Mouse (Mus musculus) liver, embryonic 15.5 days (tissue): ENCODE data around the gene Olfr71. TPM values are rescaled to one million over a fixed set of nuclear protein-coding genes. Genes with fewer than 3 reads are reported as not detected.

Source experiments
- ATAC-seq: fragments of 200-750 bp; cut with Nextera tagmentation; 2 replicates; pipeline ENCODE4 v1.8.0; 2017; ENCODE audit warnings: moderate number of reproducible peaks, mild to moderate bottlenecking, moderate library complexity; ENCODE audit not compliant: insufficient read depth
- H3K27ac ChIP-seq: fragments of 300-500 bp; sonication (generic); replicated peaks from 2 replicates; pipeline ENCODE4 v1.5.1; 2015; ENCODE audit warnings: mild to moderate bottlenecking, inconsistent platforms
- H3K27me3 ChIP-seq: fragments of 300-500 bp; sonication (generic); 2 replicates; pipeline ENCODE4 v1.6.1; 2015; ENCODE audit warnings: mild to moderate bottlenecking, inconsistent platforms
- H3K36me3 ChIP-seq: fragments of 300-500 bp; sonication (generic); replicated peaks from 2 replicates; pipeline ENCODE4 v1.6.1; 2015; ENCODE audit warnings: moderate library complexity, mild to moderate bottlenecking, inconsistent platforms
- H3K4me1 ChIP-seq: fragments of 300-500 bp; sonication (generic); replicated peaks from 2 replicates; pipeline ENCODE4 v1.6.1; 2015; ENCODE audit warnings: inconsistent platforms
- H3K4me2 ChIP-seq: fragments of 300-500 bp; sonication (generic); 2 replicates; pipeline ENCODE4 v1.6.1; 2015; ENCODE audit warnings: moderate library complexity, mild to moderate bottlenecking, inconsistent platforms
- H3K4me3 ChIP-seq: fragments of 300-500 bp; sonication (generic); replicated peaks from 2 replicates; pipeline ENCODE4 v1.5.1; 2015; ENCODE audit warnings: mild to moderate bottlenecking, inconsistent platforms
- H3K9ac ChIP-seq: fragments of 300-500 bp; sonication (generic); 2 replicates; pipeline ENCODE4 v1.6.1; 2015; ENCODE audit warnings: moderate library complexity, mild to moderate bottlenecking, inconsistent platforms
- H3K9me3 ChIP-seq: fragments of 300-500 bp; sonication (generic); replicated peaks from 2 replicates; pipeline ENCODE4 v1.6.1; 2016; ENCODE audit warnings: inconsistent platforms
- whole genome bisulfite sequencing: fragments of 180-500 bp; shearing (Covaris S2); methylation state at CpG from one replicate; pipeline ENCODE4 v1.1.7; 2015; ENCODE audit warnings: mixed read lengths; ENCODE audit not compliant: insufficient replicate concordance; 5-methylcytosine and 5-hydroxymethylcytosine counted together
- polyA plus RNA-seq: library from polyadenylated mRNA; unstranded; fragments of >200 nt; fragmentation: Nextera tagmentation; extraction: Ambion mirVana; gene quantifications from 2 replicates; pipeline ENCODE4 v1.2.1, GENCODE M21; 2015

Gene Olfr71
- polyA plus RNA-seq, result not detected in 2 replicates

- 38% methylated on average over 6 of the region's 6 CpGs for WGBS
- no peak within 1 kb of the TSS for H3K27ac ChIP-seq
- no peaks in the 10 kb centered on the region for H3K4me1 ChIP-seq
- no peak within 1 kb of the TSS for H3K4me2 ChIP-seq
- H3K9me3 ChIP-seq, result no peaks in the 10 kb centered on the region
- H3K27me3 ChIP-seq, result peaks cover 15% of the 10 kb centered on the region
- no peak within 1 kb of the TSS for H3K4me3 ChIP-seq
- no peak within 1 kb of the TSS for H3K9ac ChIP-seq
- H3K36me3 ChIP-seq, result no peaks in the 10 kb centered on the region
- ATAC-seq, result no peak
Observed at GRCm38 (mm10) chr4:43709869-43710268, at the start of gene Olfr71. Olfr71 (minus strand) TSS chr4:43710255.

DNA sequence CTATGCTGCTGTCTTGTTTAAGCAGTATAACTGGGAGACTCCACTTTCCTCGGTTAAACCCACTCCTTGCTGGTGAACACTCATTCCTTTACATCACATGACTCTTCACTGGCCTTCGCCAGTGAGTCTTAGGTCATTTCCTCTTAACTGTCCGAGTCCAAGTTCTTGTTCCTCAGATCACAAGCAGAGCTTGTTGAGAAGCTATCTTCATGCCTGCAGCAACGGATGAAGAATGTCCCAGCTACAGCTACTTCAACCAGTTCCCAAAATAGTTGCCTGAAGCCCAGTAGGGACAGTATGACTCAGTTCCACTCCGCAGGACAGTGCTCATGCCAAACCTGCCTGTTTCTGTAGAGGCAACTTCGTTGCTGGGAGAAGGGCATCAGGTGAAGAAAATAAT, 47.2 kb upstream of the Olfr71 start:
- Histone ChIP-seq H3K27me3 (no peaks in the 10 kb centered on the region), H3K27ac (no peak overlapping the region), H3K36me3 (no peaks in the 10 kb centered on the region), H3K4me2 (no peak overlapping the region), H3K9me3 (no peaks in the 10 kb centered on the region), H3K4me1 (no peaks in the 10 kb centered on the region), H3K9ac (no peak overlapping the region), H3K4me3 (no peak overlapping the region)
- ATAC-seq, result no peak
- WGBS, result 24% methylated on average over 6 of the region's 6 CpGs

DNA sequence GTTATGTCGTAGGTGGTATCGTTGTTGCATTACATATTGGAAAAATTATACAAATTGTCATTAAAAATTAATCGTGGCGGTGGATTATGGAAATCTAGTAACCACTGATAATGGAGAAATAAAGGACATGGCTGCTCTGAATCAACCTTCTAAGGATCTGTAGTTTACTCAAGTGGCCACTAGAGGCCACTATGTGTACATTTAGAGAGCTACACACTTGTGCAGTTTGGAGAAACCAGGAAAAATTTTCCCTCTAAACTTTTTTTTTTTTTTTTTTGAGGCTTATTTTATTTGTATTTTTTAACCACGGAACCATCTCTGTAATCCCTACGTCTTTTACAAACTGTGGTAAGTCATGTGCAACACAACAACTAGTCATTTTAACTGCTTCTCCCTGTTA, 35.1 kb upstream of the Olfr71 start:
- 10% methylated on average over 6 of the region's 6 CpGs for WGBS
- Histone ChIP-seq H3K36me3 (no peaks in the 10 kb centered on the region), H3K9me3 (no peaks in the 10 kb centered on the region), H3K4me2 (no peak overlapping the region), H3K27ac (no peak overlapping the region), H3K4me3 (no peak overlapping the region), H3K9ac (no peak overlapping the region), H3K4me1 (no peaks in the 10 kb centered on the region), H3K27me3 (no peaks in the 10 kb centered on the region)
- no peak for ATAC-seq

- 28% methylated on average over 1 of the region's 1 CpGs for WGBS
- Histone ChIP-seq H3K9ac (no peak overlapping the region), H3K4me1 (no peaks in the 10 kb centered on the region), H3K4me3 (no peak overlapping the region), H3K9me3 (no peaks in the 10 kb centered on the region), H3K4me2 (no peak overlapping the region), H3K36me3 (no peaks in the 10 kb centered on the region), H3K27ac (no peak overlapping the region), H3K27me3 (no peaks in the 10 kb centered on the region)
- no peak for ATAC-seq
Observed at GRCm38 (mm10) chr4:43743099-43743498, 33.0 kb upstream of the Olfr71 start.

- no peaks in the 10 kb centered on the region for H3K36me3 ChIP-seq
- WGBS, result 34% methylated on average over 4 of the region's 4 CpGs
- no peaks in the 10 kb centered on the region for H3K27me3 ChIP-seq
- H3K27ac ChIP-seq, result no peak overlapping the region
- H3K9ac ChIP-seq, result no peak overlapping the region
- no peaks in the 10 kb centered on the region for H3K4me1 ChIP-seq
- ATAC-seq, result no peak
- no peak overlapping the region for H3K4me2 ChIP-seq
- H3K9me3 ChIP-seq, result no peaks in the 10 kb centered on the region
- H3K4me3 ChIP-seq, result no peak overlapping the region
Observed at GRCm38 (mm10) chr4:43742637-43743036, 32.6 kb upstream of the Olfr71 start.

DNA sequence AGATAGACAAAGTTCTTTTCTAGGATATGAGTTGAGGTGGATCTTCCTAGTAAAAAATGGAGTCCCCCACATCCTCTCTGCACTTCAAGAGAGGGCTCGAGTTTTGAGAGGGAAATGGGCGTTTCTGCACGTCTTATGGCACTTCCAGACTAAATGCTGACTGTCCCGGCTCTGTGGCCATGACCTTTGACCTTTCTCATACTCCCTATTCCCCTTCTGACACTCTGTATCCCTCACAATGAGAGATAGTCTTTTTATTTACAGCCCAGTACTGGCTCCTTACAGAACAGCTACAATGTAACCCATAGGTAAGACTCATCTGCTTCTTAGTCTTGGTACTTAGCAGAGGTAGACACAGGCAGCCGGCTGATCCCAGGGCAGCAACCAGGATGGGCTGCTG, 31.5 kb upstream of the Olfr71 start:
- 46% methylated on average over 5 of the region's 5 CpGs for WGBS
- no peaks in the 10 kb centered on the region for H3K9me3 ChIP-seq
- H3K4me2 ChIP-seq, result no peak overlapping the region
- H3K36me3 ChIP-seq, result no peaks in the 10 kb centered on the region
- H3K27ac ChIP-seq, result no peak overlapping the region
- H3K27me3 ChIP-seq, result no peaks in the 10 kb centered on the region
- no peaks in the 10 kb centered on the region for H3K4me1 ChIP-seq
- no peak overlapping the region for H3K4me3 ChIP-seq
- no peak overlapping the region for H3K9ac ChIP-seq
- ATAC-seq, result no peak

- H3K4me2 ChIP-seq, result no peak overlapping the region
- WGBS, result 55% methylated on average over 8 of the region's 8 CpGs
Observed at GRCm38 (mm10) chr4:43738989-43739674, 29.1 kb upstream of the Olfr71 start.

GRCm38 (mm10) chr4:43737144-43737543, 27.1 kb upstream of the Olfr71 start:
- Histone ChIP-seq H3K4me1 (no peaks in the 10 kb centered on the region), H3K4me2 (no peak overlapping the region), H3K36me3 (no peaks in the 10 kb centered on the region), H3K4me3 (no peak overlapping the region), H3K27ac (no peak overlapping the region), H3K9ac (no peak overlapping the region), H3K9me3 (no peaks in the 10 kb centered on the region), H3K27me3 (no peaks in the 10 kb centered on the region)
- 56% methylated on average over 6 of the region's 6 CpGs for WGBS
- ATAC-seq, result no peak

More at GRCm38 (mm10) chr4:43738989-43739674, 29.1 kb upstream of the Olfr71 start:
- Histone ChIP-seq H3K9me3 (no peaks in the 10 kb centered on the region), H3K27ac (no peak overlapping the region), H3K27me3 (no peaks in the 10 kb centered on the region), H3K4me3 (no peak overlapping the region), H3K4me1 (no peaks in the 10 kb centered on the region), H3K9ac (no peak overlapping the region), H3K36me3 (no peaks in the 10 kb centered on the region)
- ATAC-seq, result no peak

DNA sequence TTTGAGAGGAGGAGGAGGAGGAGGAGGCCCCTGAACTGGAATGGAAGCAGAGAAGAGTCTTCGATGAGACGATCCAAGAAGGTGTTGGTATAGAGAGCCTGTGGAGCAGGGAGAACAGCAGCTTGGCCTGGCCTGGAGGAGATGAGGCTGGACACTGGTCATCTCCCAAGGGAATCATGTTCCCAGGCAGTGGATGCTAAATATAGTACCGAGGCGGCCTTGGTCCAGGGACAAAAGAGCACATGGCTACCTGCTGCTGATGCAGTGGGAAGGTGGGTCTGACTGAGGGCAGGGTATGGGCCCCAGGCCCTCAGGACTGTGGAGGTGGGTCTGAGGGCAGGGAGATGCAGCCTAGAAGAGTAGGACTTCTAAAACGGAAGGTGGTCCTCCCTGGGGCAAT, 23.1 kb upstream of the Olfr71 start:
- H3K36me3 ChIP-seq, result no peaks in the 10 kb centered on the region
- H3K4me1 ChIP-seq, result peaks cover 25% of the 10 kb centered on the region
- 59% methylated on average over 5 of the region's 5 CpGs for WGBS
- no peak overlapping the region for H3K4me2 ChIP-seq
- no peak overlapping the region for H3K4me3 ChIP-seq
- H3K9me3 ChIP-seq, result no peaks in the 10 kb centered on the region
- no peak overlapping the region for H3K9ac ChIP-seq
- H3K27me3 ChIP-seq, result no peaks in the 10 kb centered on the region
- no peak for ATAC-seq
- H3K27ac ChIP-seq, result no peak overlapping the region

DNA sequence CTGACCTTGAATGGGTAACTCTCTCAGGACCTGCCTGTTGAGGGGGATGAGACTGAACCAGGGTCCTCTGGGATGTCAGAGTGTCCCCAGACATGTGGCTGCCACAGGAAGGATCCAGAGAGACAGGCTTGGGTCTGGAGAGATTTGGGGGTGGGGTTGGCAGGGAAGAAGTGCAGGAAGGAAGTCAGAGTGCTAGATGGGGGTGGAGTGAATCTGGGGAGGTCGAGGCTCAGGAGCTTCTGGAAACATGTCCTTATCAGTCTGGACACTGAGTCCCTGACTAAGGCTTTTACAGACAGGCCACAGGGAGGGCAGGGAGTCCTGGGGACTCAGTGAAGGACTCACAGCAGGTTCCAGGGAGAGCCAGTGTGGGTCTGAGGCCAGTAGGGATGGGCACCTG, 22.1 kb upstream of the Olfr71 start:
- Histone ChIP-seq H3K9ac (no peak overlapping the region), H3K4me1 (peaks cover 33% of the 10 kb centered on the region), H3K4me2 (no peak overlapping the region), H3K9me3 (no peaks in the 10 kb centered on the region), H3K27ac (no peak overlapping the region), H3K27me3 (no peaks in the 10 kb centered on the region), H3K36me3 (no peaks in the 10 kb centered on the region), H3K4me3 (no peak overlapping the region)
- 0% methylated on average over 1 of the region's 1 CpGs for WGBS
- ATAC-seq, result no peak

GRCm38 (mm10) chr4:43730750-43731297, 20.8 kb upstream of the Olfr71 start:
- peaks cover 33% of the 10 kb centered on the region for H3K4me1 ChIP-seq
- 56% methylated on average over 21 of the region's 21 CpGs for WGBS
- H3K27ac ChIP-seq, result no peak overlapping the region
- H3K4me2 ChIP-seq, result no peak overlapping the region
- H3K9me3 ChIP-seq, result no peaks in the 10 kb centered on the region
- no peak overlapping the region for H3K9ac ChIP-seq
- H3K36me3 ChIP-seq, result no peaks in the 10 kb centered on the region
- H3K27me3 ChIP-seq, result no peaks in the 10 kb centered on the region
- no peak overlapping the region for H3K4me3 ChIP-seq
- no peak for ATAC-seq
